Mouse (Mus musculus) lung, postnatal 0 days (tissue): ENCODE data around the gene Olfr819. TPM values are rescaled to one million over a fixed set of nuclear protein-coding genes. Genes with fewer than 3 reads are reported as not detected.

ENCODE experiments used
- ATAC-seq: fragments of 200-750 bp; cut with Nextera tagmentation; 2 replicates; pipeline ENCODE4 v1.8.0; 2017; ENCODE audit warnings: moderate library complexity
- DNase-seq: peaks from one replicate; pipeline ENCODE4 v3.0.0-alpha.2; 2016; ENCODE audit warnings: low spot score
- H3K27ac ChIP-seq: fragments of 300-500 bp; sonication (generic); 2 replicates; pipeline ENCODE4 v1.5.1; 2014; ENCODE audit warnings: antibody characterized with exemption, mild to moderate bottlenecking, low read length, mixed read lengths
- H3K27me3 ChIP-seq: fragments of 300-500 bp; sonication (generic); replicated peaks from 2 replicates; pipeline ENCODE4 v1.6.1; 2014; ENCODE audit warnings: low read length, mixed read lengths; ENCODE audit not compliant: insufficient read depth
- H3K36me3 ChIP-seq: fragments of 300-500 bp; sonication (generic); 2 replicates; pipeline ENCODE4 v1.6.1; 2014; ENCODE audit warnings: low read length, mixed read lengths; ENCODE audit not compliant: insufficient read depth
- H3K4me1 ChIP-seq: fragments of 300-500 bp; sonication (generic); 2 replicates; pipeline ENCODE4 v1.6.1; 2014; ENCODE audit warnings: antibody characterized with exemption, low read depth, low read length, mixed read lengths; ENCODE audit not compliant: insufficient read depth
- H3K4me2 ChIP-seq: fragments of 300-500 bp; sonication (generic); replicated peaks from 2 replicates; pipeline ENCODE4 v1.6.1; 2014; ENCODE audit warnings: low read depth, mild to moderate bottlenecking, low read length, moderate library complexity, mixed read lengths
- H3K4me3 ChIP-seq: fragments of 300-500 bp; sonication (generic); 2 replicates; pipeline ENCODE4 v1.5.1; 2014; ENCODE audit warnings: low read depth, low read length
- H3K9ac ChIP-seq: fragments of 300-500 bp; sonication (generic); replicated peaks from 2 replicates; pipeline ENCODE4 v1.6.1; 2014; ENCODE audit warnings: low read depth, mild to moderate bottlenecking
- H3K9me3 ChIP-seq: fragments of 300-500 bp; sonication (generic); 2 replicates; pipeline ENCODE4 v1.6.1; 2016; ENCODE audit warnings: low read length, mixed read lengths
- CTCF ChIP-seq: IDR thresholded peaks from 2 replicates; pipeline ENCODE4 v1.5.1; 2016; ENCODE audit warnings: antibody characterized with exemption, mild to moderate bottlenecking
- EP300 ChIP-seq: IDR thresholded peaks from 2 replicates; pipeline ENCODE4 v1.6.1; 2016; ENCODE audit warnings: antibody characterized with exemption, mild to moderate bottlenecking, control low read depth
- WGBS: fragments of 180-500 bp; shearing (Covaris S2); extraction: QIAGEN DNeasy Blood & Tissue Kit; methylation state at CpG from one replicate; pipeline ENCODE4 v1.1.7; 2014; 5-methylcytosine and 5-hydroxymethylcytosine counted together
- polyA plus RNA-seq: library from polyadenylated mRNA; unstranded; fragments of >200 nt; fragmentation: Nextera tagmentation; extraction: Ambion mirVana; gene quantifications from 2 replicates; pipeline ENCODE4 v1.2.1, GENCODE M21; 2015

The Olfr819 gene
- polyA plus RNA-seq, 1 experiment from 2014 or later: not detected

DNA sequence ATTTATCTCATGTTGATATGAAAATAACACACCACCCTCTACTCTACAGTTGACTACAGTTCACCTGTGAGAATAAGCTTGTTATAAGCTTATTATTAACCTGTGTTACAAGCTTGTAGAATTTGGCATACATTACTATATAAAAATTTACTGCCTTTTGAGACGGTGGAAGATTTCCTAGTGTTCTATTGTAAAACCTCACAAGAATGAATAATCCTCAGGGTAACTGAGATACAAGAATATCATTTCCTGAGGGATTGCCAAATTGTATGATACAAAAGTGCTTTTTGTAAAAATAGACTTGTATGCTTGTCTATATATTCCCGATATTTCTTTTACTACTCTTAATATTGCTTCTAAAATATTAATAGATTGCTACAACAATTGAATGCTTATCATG, 18.1 kb downstream of the Olfr819 start, which contains the start of gene Olfr818:
Gene Olfr818 (minus strand): TSS at position 101 of the 400 bp plus-strand sequence.
- Histone ChIP-seq H3K36me3 (no peaks in the 10 kb centered on the region), H3K27me3 (no peaks in the 10 kb centered on the region), H3K4me2 (no peak within 1 kb of the TSS), H3K9ac (no peak within 1 kb of the TSS), H3K27ac (no peak within 1 kb of the TSS), H3K4me1 (no peaks in the 10 kb centered on the region), H3K4me3 (no peak within 1 kb of the TSS), H3K9me3 (no peaks in the 10 kb centered on the region)
- no peak for TF ChIP-seq CTCF
- DNase-seq (no peak), ATAC-seq (no peak)
- WGBS: 90% methylated on average over 2 of the region's 2 CpGs

GRCm38 (mm10) chr10:129915497-129915896, 51.6 kb downstream of the Olfr819 start, which contains the start of gene Olfr816:
Gene Olfr816 (minus strand): TSS chr10:129915597.
- no peak for DNase-seq
- no peak within 1 kb of the TSS for H3K27ac ChIP-seq
- no peak within 1 kb of the TSS for H3K4me2 ChIP-seq
- H3K36me3 ChIP-seq: no peaks in the 10 kb centered on the region
- no peaks in the 10 kb centered on the region for H3K4me1 ChIP-seq
- H3K4me3 ChIP-seq: no peak within 1 kb of the TSS
- no peak for ATAC-seq
- H3K27me3 ChIP-seq: no peaks in the 10 kb centered on the region
- TF ChIP-seq EP300 (no peak), CTCF (no peak)
- no peaks in the 10 kb centered on the region for H3K9me3 ChIP-seq
- H3K9ac ChIP-seq: no peak within 1 kb of the TSS
- WGBS: 45% methylated on average over 1 of the region's 1 CpGs

Other genes with a start within 250 kb of the Olfr819 start
- gene Olfr805, start 237.9 kb downstream of the Olfr819 start, polyA plus RNA-seq: not detected in 2 replicates
- not detected in 2 replicates for gene Olfr806, start 225.3 kb downstream of the Olfr819 start, polyA plus RNA-seq
- gene Olfr807, start 209.5 kb downstream of the Olfr819 start, polyA plus RNA-seq: not detected in 2 replicates
- not detected in 2 replicates for gene Olfr808, start 201.8 kb downstream of the Olfr819 start, polyA plus RNA-seq
- not detected in 2 replicates for gene Olfr809, start 192.6 kb downstream of the Olfr819 start, polyA plus RNA-seq
- gene Olfr810, start 172.3 kb downstream of the Olfr819 start, polyA plus RNA-seq: not detected in 2 replicates
- not detected in 2 replicates for gene Olfr811, start 162.9 kb downstream of the Olfr819 start, polyA plus RNA-seq
- not detected in 2 replicates for gene Olfr812, start 121.2 kb downstream of the Olfr819 start, polyA plus RNA-seq
- gene Olfr813, start 111.9 kb downstream of the Olfr819 start, polyA plus RNA-seq: not detected in 2 replicates
- not detected in 2 replicates for gene Olfr814, start 87.4 kb downstream of the Olfr819 start, polyA plus RNA-seq
- not detected in 2 replicates for gene Olfr815, start 61.4 kb downstream of the Olfr819 start, polyA plus RNA-seq
- not detected in 2 replicates for gene Olfr816, start 51.7 kb downstream of the Olfr819 start, polyA plus RNA-seq
- gene Olfr818, start 18.2 kb downstream of the Olfr819 start, polyA plus RNA-seq: not detected in 2 replicates
- gene Olfr247, start 8.9 kb upstream of the Olfr819 start, polyA plus RNA-seq: not detected in 2 replicates
- not detected in 2 replicates for gene Gm10310, start 17.8 kb upstream of the Olfr819 start, polyA plus RNA-seq
- not detected in 2 replicates for gene Olfr820, start 45.4 kb upstream of the Olfr819 start, polyA plus RNA-seq
- not detected in 2 replicates for gene Olfr821, start 63.1 kb upstream of the Olfr819 start, polyA plus RNA-seq
- not detected in 2 replicates for gene Olfr822, start 103.9 kb upstream of the Olfr819 start, polyA plus RNA-seq
- not detected in 2 replicates for gene Olfr823, start 148.1 kb upstream of the Olfr819 start, polyA plus RNA-seq
- gene Olfr824, start 162.7 kb upstream of the Olfr819 start, polyA plus RNA-seq: not detected in 2 replicates
- not detected in 2 replicates for gene Olfr825, start 199.5 kb upstream of the Olfr819 start, polyA plus RNA-seq
- not detected in 2 replicates for gene Olfr826, start 216.9 kb upstream of the Olfr819 start, polyA plus RNA-seq
- gene Olfr827, start 247.1 kb upstream of the Olfr819 start, polyA plus RNA-seq: not detected in 2 replicates